Mouse (Mus musculus) A20 (cell line): Measurements from ENCODE around the gene Matk.

Experiments
- DNase-seq: peaks from one replicate; pipeline ENCODE4 v3.0.0-alpha.2; 2011; ENCODE audit warnings: low read depth, low spot score

Gene Matk

GRCm38 (mm10) chr10:81286586-81286985 is 33.9 kb downstream of the Matk start:
- peak; percentile 60 for DNase-seq

GRCm38 (mm10) chr10:81287513-81288157 is 34.9 kb downstream of the Matk start:
- peak; percentile 86 for DNase-seq

- peak; percentile 73 for DNase-seq
These were observed 35.9 kb downstream of the Matk start for GRCm38 (mm10) chr10:81288601-81289000.

DNA sequence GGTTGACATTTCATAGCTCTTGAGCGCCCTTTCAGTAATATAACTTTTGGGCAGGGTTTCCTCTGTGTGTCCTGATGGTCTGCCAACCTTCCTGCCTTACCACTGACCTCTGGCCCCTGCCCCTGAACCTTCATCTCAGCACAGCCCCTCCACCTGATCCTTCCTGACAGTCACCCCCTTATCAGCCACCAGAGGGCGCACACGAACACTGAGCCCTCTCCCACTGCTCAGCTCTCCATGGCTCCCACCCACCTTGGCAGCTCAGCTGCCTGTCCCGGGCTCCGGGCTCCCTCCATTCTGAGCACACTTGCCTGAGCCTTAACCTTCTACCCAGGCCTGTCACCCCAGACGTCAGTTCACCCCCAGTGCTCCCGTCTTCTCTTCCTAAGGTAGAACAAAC is 36.5 kb downstream of the Matk start:
- DNase-seq: peak; percentile 71

- no peak for DNase-seq
These were observed 37.1 kb downstream of the Matk start for GRCm38 (mm10) chr10:81289811-81290210.

- DNase-seq: no peak
These were observed 38.1 kb downstream of the Matk start for GRCm38 (mm10) chr10:81290698-81291460.

- DNase-seq: no peak
These were observed 38.9 kb downstream of the Matk start, which contains the start of gene Tjp3 for GRCm38 (mm10) chr10:81291511-81292104. Gene Tjp3 (minus strand): TSS chr10:81291581.

- DNase-seq: peak; percentile 100
These were observed 40.0 kb downstream of the Matk start, which contains the start of gene Pip5k1c for GRCm38 (mm10) chr10:81292554-81293333. Gene Pip5k1c (plus strand): TSS chr10:81292963.

GRCm38 (mm10) chr10:81293334-81294030 is 40.7 kb downstream of the Matk start:
- no peak for DNase-seq

DNA sequence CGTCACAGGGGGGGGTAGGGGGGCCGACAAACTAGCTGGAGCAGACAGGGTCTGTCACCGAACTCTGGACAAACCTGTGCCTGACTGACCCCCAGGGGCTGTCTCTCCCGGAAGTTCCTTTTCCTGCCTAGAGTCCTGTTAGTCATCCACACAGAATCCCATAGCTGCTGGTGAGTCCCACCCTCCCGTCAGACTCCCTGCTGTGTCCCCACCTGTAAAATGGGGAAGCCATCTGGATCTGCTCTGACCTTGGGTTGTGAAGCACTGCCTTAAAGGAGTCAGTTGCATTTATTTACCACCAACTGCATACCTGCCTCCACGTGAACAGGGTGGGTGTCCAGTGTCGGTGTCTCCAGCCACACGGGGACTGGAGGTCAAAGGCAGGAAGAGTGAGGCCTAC is 41.7 kb downstream of the Matk start:
- peak; percentile 34 for DNase-seq

DNA sequence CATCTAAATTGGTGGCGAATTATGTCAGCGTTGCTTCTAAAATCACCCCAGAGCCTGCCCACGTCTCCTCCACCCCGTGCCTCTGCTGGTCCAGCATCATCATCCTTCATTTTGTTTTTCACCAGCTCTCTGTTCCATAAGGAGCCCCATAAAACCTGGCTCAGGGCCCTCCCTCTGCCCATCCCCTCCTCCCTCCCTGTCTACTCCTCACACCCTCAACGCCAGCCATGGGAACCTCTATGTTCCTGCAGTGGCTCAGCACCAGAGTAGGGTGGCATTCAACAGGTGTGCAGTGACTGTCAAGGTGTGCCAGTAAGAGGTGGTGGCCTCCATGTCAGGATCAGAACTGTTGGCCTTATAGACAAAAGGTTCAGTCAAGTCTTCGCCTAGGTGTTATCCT is 42.5 kb downstream of the Matk start:
- DNase-seq: no peak

DNA sequence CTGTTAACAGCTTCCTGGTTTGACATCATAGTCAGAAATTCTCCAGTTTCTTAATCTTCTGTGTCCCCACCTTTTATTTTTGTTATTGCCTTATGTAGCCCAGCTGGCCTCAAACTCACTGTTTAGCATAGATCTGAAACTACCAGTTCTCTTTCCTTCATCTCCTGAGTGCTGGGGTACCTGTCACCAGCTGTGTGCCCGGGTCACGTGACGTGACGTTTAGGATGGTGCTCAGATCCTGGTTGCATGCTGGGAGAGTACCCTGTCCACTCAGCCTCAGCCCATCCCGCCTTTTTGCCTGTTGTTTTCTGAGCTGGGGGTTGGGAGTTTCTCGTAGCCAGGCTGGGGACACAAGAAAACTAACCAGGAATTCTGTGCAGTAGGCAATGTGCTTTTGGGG is 44.5 kb downstream of the Matk start:
- DNase-seq: peak; percentile 88

- peak; percentile 83 for DNase-seq
These were observed 45.1 kb downstream of the Matk start for GRCm38 (mm10) chr10:81297845-81298244.

GRCm38 (mm10) chr10:81298369-81299100 is 45.8 kb downstream of the Matk start:
- DNase-seq: peak; percentile 93

DNA sequence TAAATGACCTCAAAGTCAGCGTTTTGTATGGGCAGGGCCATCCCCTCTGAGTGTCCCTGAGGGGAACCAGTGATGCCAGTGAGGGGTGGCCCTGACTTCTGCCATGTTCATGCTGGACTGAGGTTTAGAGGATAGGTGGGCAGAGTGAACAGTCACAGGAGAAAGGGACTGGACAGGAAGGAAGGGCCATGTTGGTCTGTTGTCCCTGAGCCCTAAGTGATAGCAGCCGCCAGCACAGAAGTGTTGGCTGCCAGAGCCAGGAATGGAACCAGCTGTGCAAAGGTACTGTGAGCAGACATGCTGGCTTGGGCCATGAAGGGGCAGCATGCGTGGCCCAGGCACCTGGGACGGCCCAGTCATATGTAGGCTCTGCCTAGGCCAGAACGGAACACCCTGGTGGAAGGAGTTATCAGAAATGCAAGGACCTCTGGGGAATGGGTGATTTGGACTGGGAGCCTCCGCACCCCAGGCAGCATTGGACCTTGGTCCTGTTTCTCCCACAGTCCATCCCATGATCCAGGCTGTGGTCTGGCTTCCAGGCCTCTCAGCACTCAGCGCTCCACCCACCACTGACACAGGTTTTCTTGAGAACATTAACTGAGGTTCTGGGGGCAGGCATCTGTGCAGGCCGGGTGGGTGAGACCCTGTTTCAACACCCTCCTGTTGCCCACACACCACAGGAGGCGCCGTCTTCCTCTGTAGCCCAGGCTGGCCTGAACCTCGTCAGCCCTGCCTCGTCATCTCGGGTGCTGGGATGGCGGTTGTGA is 47.0 kb downstream of the Matk start:
- peak; percentile 49 for DNase-seq

- DNase-seq: peak; percentile 45
These were observed 47.7 kb downstream of the Matk start for GRCm38 (mm10) chr10:81300352-81300907.

- peak; percentile 88 for DNase-seq
These were observed 48.6 kb downstream of the Matk start for GRCm38 (mm10) chr10:81301321-81301720.

- no peak for DNase-seq
These were observed 49.6 kb downstream of the Matk start for GRCm38 (mm10) chr10:81302288-81302687.

DNA sequence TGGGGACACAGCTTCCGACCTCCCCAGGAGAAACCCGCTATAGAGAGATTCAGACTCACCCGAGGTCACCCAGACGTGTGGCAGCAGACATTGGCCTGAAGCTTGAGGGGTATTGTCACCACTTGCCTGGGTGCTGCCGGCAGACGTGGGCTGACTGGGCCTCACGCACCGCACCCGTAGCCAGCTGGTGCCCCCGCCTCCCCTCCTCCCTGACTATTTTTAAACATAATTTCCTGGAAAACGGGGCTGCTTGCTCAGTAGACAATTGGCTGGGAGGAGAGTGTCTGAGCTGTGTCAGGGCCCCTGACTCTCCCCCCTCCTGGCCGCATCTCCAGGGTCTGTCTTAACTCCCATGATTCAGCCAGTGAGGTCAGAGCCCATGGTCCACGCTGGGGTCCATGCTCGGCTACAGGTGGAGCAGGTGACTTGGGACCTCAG is 50.1 kb downstream of the Matk start:
- DNase-seq: no peak
